Mouse (Mus musculus) heart, embryonic 12.5 days (tissue): ENCODE results near the gene Cmpk1. TPM values are rescaled to one million over a fixed set of nuclear protein-coding genes. Genes with fewer than 3 reads are reported as not detected.

ENCODE experiments used
- ATAC-seq: fragments of 200-750 bp; cut with Nextera tagmentation; 2 replicates; pipeline ENCODE4 v1.8.0; 2017; ENCODE audit warnings: moderate TSS enrichment, moderate library complexity; ENCODE audit not compliant: insufficient number of reproducible peaks, low FRiP score
- H3K27ac ChIP-seq: fragments of 300-500 bp; sonication (generic); 2 replicates; pipeline ENCODE4 v1.5.1; 2016; ENCODE audit warnings: mild to moderate bottlenecking, moderate library complexity; ENCODE audit not compliant: poor library complexity, severe bottlenecking
- H3K27me3 ChIP-seq: fragments of 300-500 bp; sonication (generic); replicated peaks from 2 replicates; pipeline ENCODE4 v1.6.1; 2016; ENCODE audit warnings: mild to moderate bottlenecking, moderate library complexity
- H3K36me3 ChIP-seq: fragments of 300-500 bp; sonication (generic); 2 replicates; pipeline ENCODE4 v1.6.1; 2016; ENCODE audit warnings: mild to moderate bottlenecking, moderate library complexity
- H3K4me1 ChIP-seq: fragments of 300-500 bp; sonication (generic); replicated peaks from 2 replicates; pipeline ENCODE4 v1.6.1; 2016; ENCODE audit warnings: mild to moderate bottlenecking
- H3K4me2 ChIP-seq: fragments of 300-500 bp; sonication (generic); 2 replicates; pipeline ENCODE4 v1.6.1; 2016; ENCODE audit warnings: mild to moderate bottlenecking, moderate library complexity
- H3K4me3 ChIP-seq: fragments of 300-500 bp; sonication (generic); 2 replicates; pipeline ENCODE4 v1.5.1; 2016; ENCODE audit warnings: mild to moderate bottlenecking
- H3K9ac ChIP-seq: fragments of 300-500 bp; sonication (generic); 2 replicates; pipeline ENCODE4 v1.6.1; 2016; ENCODE audit warnings: mild to moderate bottlenecking, moderate library complexity
- H3K9me3 ChIP-seq: fragments of 300-500 bp; sonication (generic); replicated peaks from 2 replicates; pipeline ENCODE4 v1.6.1; 2016; ENCODE audit warnings: mild to moderate bottlenecking, moderate library complexity
- WGBS: fragments of 180-500 bp; shearing (Covaris S2); methylation state at CpG from one replicate; pipeline ENCODE4 v1.1.7; 2016; 5-methylcytosine and 5-hydroxymethylcytosine counted together
- polyA plus RNA-seq: library from polyadenylated mRNA; unstranded; fragments of >200 nt; fragmentation: Nextera tagmentation; extraction: Ambion mirVana; gene quantifications from 2 replicates; pipeline ENCODE4 v1.2.1, GENCODE M21; 2016

Gene Cmpk1
- polyA plus RNA-seq, 1 experiment from 2014 or later, result 66.3 TPM

- Histone ChIP-seq H3K4me2 (no peak overlapping the region), H3K9me3 (no peaks in the 10 kb centered on the region), H3K4me1 (no peaks in the 10 kb centered on the region), H3K27me3 (peaks cover 56% of the 10 kb centered on the region), H3K4me3 (no peak overlapping the region), H3K36me3 (no peaks in the 10 kb centered on the region), H3K9ac (no peak overlapping the region), H3K27ac (no peak overlapping the region)
- no peak for ATAC-seq
- WGBS, result 42% methylated on average over 5 of the region's 5 CpGs
Observed at GRCm38 (mm10) chr4:114945021-114945420, 42.0 kb downstream of the Cmpk1 start.

- 61% methylated on average over 8 of the region's 8 CpGs for WGBS
- H3K9ac ChIP-seq, result no peak overlapping the region
- H3K36me3 ChIP-seq, result no peaks in the 10 kb centered on the region
- no peaks in the 10 kb centered on the region for H3K9me3 ChIP-seq
- no peaks in the 10 kb centered on the region for H3K4me1 ChIP-seq
- no peak overlapping the region for H3K27ac ChIP-seq
- ATAC-seq, result no peak
- H3K27me3 ChIP-seq, result peaks cover 52% of the 10 kb centered on the region
- no peak overlapping the region for H3K4me3 ChIP-seq
- H3K4me2 ChIP-seq, result no peak overlapping the region
Observed at GRCm38 (mm10) chr4:114942583-114942982, 44.5 kb downstream of the Cmpk1 start.

- H3K9ac ChIP-seq, result no peak overlapping the region
- ATAC-seq, result no peak
- no peaks in the 10 kb centered on the region for H3K36me3 ChIP-seq
- H3K4me1 ChIP-seq, result no peaks in the 10 kb centered on the region
- H3K9me3 ChIP-seq, result no peaks in the 10 kb centered on the region
- no peak overlapping the region for H3K27ac ChIP-seq
- peaks cover 56% of the 10 kb centered on the region for H3K27me3 ChIP-seq
- H3K4me3 ChIP-seq, result no peak overlapping the region
- H3K4me2 ChIP-seq, result no peak overlapping the region
- WGBS, result 61% methylated on average over 4 of the region's 4 CpGs
Observed at GRCm38 (mm10) chr4:114942112-114942511, 44.9 kb downstream of the Cmpk1 start.

GRCm38 (mm10) chr4:114941311-114941710 is 45.7 kb downstream of the Cmpk1 start:
- H3K4me2 ChIP-seq, result no peak overlapping the region
- no peak overlapping the region for H3K9ac ChIP-seq
- no peaks in the 10 kb centered on the region for H3K4me1 ChIP-seq
- peaks cover 52% of the 10 kb centered on the region for H3K27me3 ChIP-seq
- no peak for ATAC-seq
- H3K36me3 ChIP-seq, result no peaks in the 10 kb centered on the region
- no peaks in the 10 kb centered on the region for H3K9me3 ChIP-seq
- H3K27ac ChIP-seq, result no peak overlapping the region
- H3K4me3 ChIP-seq, result no peak overlapping the region
- 66% methylated on average over 4 of the region's 4 CpGs for WGBS

GRCm38 (mm10) chr4:114938248-114938647 is 48.8 kb downstream of the Cmpk1 start:
- no peak for ATAC-seq
- no peaks in the 10 kb centered on the region for H3K36me3 ChIP-seq
- H3K9me3 ChIP-seq, result no peaks in the 10 kb centered on the region
- no peaks in the 10 kb centered on the region for H3K4me1 ChIP-seq
- H3K27ac ChIP-seq, result no peak overlapping the region
- H3K9ac ChIP-seq, result no peak overlapping the region
- H3K4me2 ChIP-seq, result no peak overlapping the region
- peaks cover 56% of the 10 kb centered on the region for H3K27me3 ChIP-seq
- WGBS, result 56% methylated on average over 3 of the region's 3 CpGs
- H3K4me3 ChIP-seq, result no peak overlapping the region

- no peaks in the 10 kb centered on the region for H3K4me1 ChIP-seq
- H3K9ac ChIP-seq, result no peak overlapping the region
- WGBS, result 60% methylated on average over 4 of the region's 4 CpGs
- ATAC-seq, result no peak
- H3K27ac ChIP-seq, result no peak overlapping the region
- H3K27me3 ChIP-seq, result peaks cover 60% of the 10 kb centered on the region
- no peaks in the 10 kb centered on the region for H3K9me3 ChIP-seq
- H3K4me2 ChIP-seq, result no peak overlapping the region
- no peaks in the 10 kb centered on the region for H3K36me3 ChIP-seq
- H3K4me3 ChIP-seq, result no peak overlapping the region
Observed at GRCm38 (mm10) chr4:114937459-114938047, 49.5 kb downstream of the Cmpk1 start.

GRCm38 (mm10) chr4:114934188-114934587 is 52.9 kb downstream of the Cmpk1 start:
- no peaks in the 10 kb centered on the region for H3K9me3 ChIP-seq
- no peak overlapping the region for H3K4me2 ChIP-seq
- H3K4me1 ChIP-seq, result no peaks in the 10 kb centered on the region
- H3K27me3 ChIP-seq, result peaks cover 66% of the 10 kb centered on the region
- WGBS, result 79% methylated on average over 6 of the region's 6 CpGs
- no peaks in the 10 kb centered on the region for H3K36me3 ChIP-seq
- ATAC-seq, result no peak
- no peak overlapping the region for H3K9ac ChIP-seq
- H3K27ac ChIP-seq, result no peak overlapping the region
- no peak overlapping the region for H3K4me3 ChIP-seq

- Histone ChIP-seq H3K27ac (no peak overlapping the region), H3K4me3 (no peak overlapping the region), H3K9me3 (no peaks in the 10 kb centered on the region), H3K4me1 (no peaks in the 10 kb centered on the region), H3K4me2 (no peak overlapping the region), H3K9ac (no peak overlapping the region), H3K27me3 (peaks cover 71% of the 10 kb centered on the region), H3K36me3 (no peaks in the 10 kb centered on the region)
- ATAC-seq, result no peak
- WGBS, result 86% methylated on average over 4 of the region's 4 CpGs
Observed at GRCm38 (mm10) chr4:114932747-114933146, 54.3 kb downstream of the Cmpk1 start.

GRCm38 (mm10) chr4:114929155-114929554 is 57.9 kb downstream of the Cmpk1 start:
- Histone ChIP-seq H3K36me3 (no peaks in the 10 kb centered on the region), H3K27me3 (peaks cover 91% of the 10 kb centered on the region), H3K9me3 (no peaks in the 10 kb centered on the region), H3K4me1 (peaks cover 7% of the 10 kb centered on the region), H3K27ac (no peak overlapping the region), H3K9ac (no peak overlapping the region), H3K4me2 (no peak overlapping the region), H3K4me3 (no peak overlapping the region)
- 45% methylated on average over 15 of the region's 15 CpGs for WGBS
- no peak for ATAC-seq

- no peak for ATAC-seq
- Histone ChIP-seq H3K4me1 (peaks cover 7% of the 10 kb centered on the region), H3K36me3 (no peaks in the 10 kb centered on the region), H3K27ac (no peak within 1 kb of the TSS), H3K9me3 (no peaks in the 10 kb centered on the region), H3K4me2 (peak within 1 kb of the TSS; percentile 69), H3K4me3 (peak within 1 kb of the TSS; percentile 44), H3K9ac (peak within 1 kb of the TSS; percentile 34), H3K27me3 (peaks cover 85% of the 10 kb centered on the region)
- 3% methylated on average over 19 of the region's 25 CpGs for WGBS
Observed at GRCm38 (mm10) chr4:114925917-114926312, 61.1 kb downstream of the Cmpk1 start, which contains the start of gene Foxe3. Foxe3 (minus strand) TSS chr4:114926013.

- Histone ChIP-seq H3K9me3 (no peaks in the 10 kb centered on the region), H3K4me2 (peak overlapping the region; percentile 69), H3K4me1 (peaks cover 7% of the 10 kb centered on the region), H3K9ac (peak overlapping the region; percentile 34), H3K27ac (no peak overlapping the region), H3K4me3 (peak overlapping the region; percentile 44), H3K27me3 (peaks cover 79% of the 10 kb centered on the region), H3K36me3 (no peaks in the 10 kb centered on the region)
- WGBS, result 2% methylated on average over 125 of the region's 125 CpGs
- peak; percentile 37; the same call in 1 of the 2 replicates for ATAC-seq
Observed at GRCm38 (mm10) chr4:114924971-114925916, 61.8 kb downstream of the Cmpk1 start.
